Mouse (Mus musculus) megakaryocyte, embryonic 14.5 days (primary cell): ENCODE measurements around the gene Rhoq.

ENCODE experiments used
- FLI1 ChIP-seq: IDR thresholded peaks from 2 replicates; pipeline ENCODE4 v1.6.1; 2012; ENCODE audit warnings: low read length, inconsistent platforms, mixed read lengths
- GATA1 ChIP-seq: IDR thresholded peaks from 3 replicates; pipeline ENCODE4 v1.6.1; 2012; ENCODE audit warnings: mixed read lengths, low read length, inconsistent platforms, borderline replicate concordance

DNA sequence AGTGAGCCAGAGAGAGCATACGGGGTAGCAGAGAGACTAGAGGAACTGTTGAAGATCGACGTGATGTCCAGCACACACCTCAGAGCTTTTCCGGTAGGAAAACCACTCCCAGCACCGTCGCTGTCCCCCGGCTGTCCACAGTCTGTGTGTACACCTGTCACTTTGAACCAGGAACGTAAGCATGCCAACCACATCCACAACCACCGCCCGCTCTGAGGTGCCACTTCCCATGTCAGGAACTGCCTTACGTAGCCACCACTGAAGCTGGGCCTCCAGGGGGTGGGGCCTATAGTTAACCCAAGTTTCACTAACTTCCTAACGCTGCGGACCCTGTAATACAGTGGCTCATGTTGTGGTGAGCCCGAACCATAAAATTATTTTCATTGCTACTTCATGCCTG lies 4.9 kb upstream of the Rhoq start:
- TF ChIP-seq GATA1 (no peak), FLI1 (no peak)
